Mouse (Mus musculus) kidney, adult 9 months (tissue): ENCODE results near the gene Pip5kl1.

Experiments
- DNase-seq: peaks from one replicate; pipeline ENCODE4 v3.0.0; 2022

Gene Pip5kl1

GRCm38 (mm10) chr2:32585149-32585714, 10.6 kb downstream of the Pip5kl1 start:
- DNase-seq = no peak

- peak; percentile 83 for DNase-seq
Observed at GRCm38 (mm10) chr2:32586871-32587351, 12.3 kb downstream of the Pip5kl1 start, which contains the start of gene St6galnac4. Gene St6galnac4, plus strand, starts transcription at chr2:32587095.

GRCm38 (mm10) chr2:32587731-32588321, 13.2 kb downstream of the Pip5kl1 start:
- DNase-seq = no peak

GRCm38 (mm10) chr2:32589213-32589795, 14.7 kb downstream of the Pip5kl1 start:
- no peak for DNase-seq

- no peak for DNase-seq
Observed at GRCm38 (mm10) chr2:32590224-32590623, 15.6 kb downstream of the Pip5kl1 start.

- no peak for DNase-seq
Observed at GRCm38 (mm10) chr2:32591249-32591648, 16.7 kb downstream of the Pip5kl1 start.

GRCm38 (mm10) chr2:32596725-32597124, 22.1 kb downstream of the Pip5kl1 start:
- DNase-seq = no peak

- DNase-seq = no peak
Observed at GRCm38 (mm10) chr2:32597248-32597647, 22.7 kb downstream of the Pip5kl1 start.

- DNase-seq = no peak
Observed at GRCm38 (mm10) chr2:32597699-32598098, 23.1 kb downstream of the Pip5kl1 start.

GRCm38 (mm10) chr2:32598506-32598905, 23.9 kb downstream of the Pip5kl1 start:
- DNase-seq = no peak

GRCm38 (mm10) chr2:32599409-32599808, 24.8 kb downstream of the Pip5kl1 start, which contains the start of gene St6galnac6:
Gene St6galnac6, plus strand, starts transcription at chr2:32599709.
- no peak for DNase-seq

- DNase-seq = no peak
Observed at GRCm38 (mm10) chr2:32601417-32602065, 26.9 kb downstream of the Pip5kl1 start.

GRCm38 (mm10) chr2:32602600-32603054, 28.0 kb downstream of the Pip5kl1 start:
- DNase-seq = peak; percentile 93

- DNase-seq = no peak
Observed at GRCm38 (mm10) chr2:32604631-32605030, 30.0 kb downstream of the Pip5kl1 start.

- DNase-seq = peak; percentile 70
Observed at GRCm38 (mm10) chr2:32606161-32607142, 31.9 kb downstream of the Pip5kl1 start.

GRCm38 (mm10) chr2:32607262-32607947, 32.8 kb downstream of the Pip5kl1 start:
- DNase-seq = no peak

- peak; percentile 58 for DNase-seq
Observed at GRCm38 (mm10) chr2:32608141-32608777, 33.7 kb downstream of the Pip5kl1 start.

GRCm38 (mm10) chr2:32608778-32609435, 34.3 kb downstream of the Pip5kl1 start:
- DNase-seq = no peak

GRCm38 (mm10) chr2:32610610-32611229, 36.1 kb downstream of the Pip5kl1 start:
- DNase-seq = peak; percentile 56

- DNase-seq = no peak
Observed at GRCm38 (mm10) chr2:32612274-32612673, 37.7 kb downstream of the Pip5kl1 start.
